Mouse (Mus musculus) heart, postnatal 0 days (tissue): ENCODE measurements around the gene Sema6d. TPM values are rescaled to one million over a fixed set of nuclear protein-coding genes. Genes with fewer than 3 reads are reported as not detected.
A peak's percentile ranks its signal among the peaks of the same experiment; 100 is the strongest.

Source experiments
- ATAC-seq: fragments of 200-750 bp; cut with Nextera tagmentation; 2 replicates; pipeline ENCODE4 v1.8.0; 2017; ENCODE audit warnings: low read depth, moderate number of reproducible peaks, moderate library complexity; ENCODE audit not compliant: insufficient read depth
- DNase-seq: peaks from one replicate; pipeline ENCODE4 v3.0.0-alpha.2; 2016; ENCODE audit warnings: low spot score
- H3K27ac ChIP-seq: fragments of 300-500 bp; sonication (generic); 2 replicates; pipeline ENCODE4 v1.5.1; 2014; ENCODE audit warnings: low read depth, mild to moderate bottlenecking
- H3K27me3 ChIP-seq: fragments of 300-500 bp; sonication (generic); 2 replicates; pipeline ENCODE4 v1.6.1; 2014; ENCODE audit warnings: low read length, mixed read lengths; ENCODE audit not compliant: control insufficient read depth, insufficient read depth
- H3K36me3 ChIP-seq: fragments of 300-500 bp; sonication (generic); replicated peaks from 2 replicates; pipeline ENCODE4 v1.6.1; 2014; ENCODE audit warnings: low read length, mixed read lengths; ENCODE audit not compliant: control insufficient read depth, insufficient read depth
- H3K4me1 ChIP-seq: fragments of 300-500 bp; sonication (generic); 2 replicates; pipeline ENCODE4 v1.6.1; 2014; ENCODE audit warnings: antibody characterized with exemption; ENCODE audit not compliant: control insufficient read depth, insufficient read depth
- H3K4me2 ChIP-seq: fragments of 300-500 bp; sonication (generic); 2 replicates; pipeline ENCODE4 v1.6.1; 2014; ENCODE audit warnings: low read depth, mild to moderate bottlenecking, low read length, moderate library complexity
- H3K4me3 ChIP-seq: fragments of 300-500 bp; sonication (generic); 2 replicates; pipeline ENCODE4 v1.5.1; 2014; ENCODE audit warnings: low read depth, low read length
- H3K9ac ChIP-seq: fragments of 300-500 bp; sonication (generic); replicated peaks from 2 replicates; pipeline ENCODE4 v1.6.1; 2014; ENCODE audit warnings: low read depth, low read length, mixed read lengths
- H3K9me3 ChIP-seq: fragments of 300-500 bp; sonication (generic); replicated peaks from 2 replicates; pipeline ENCODE4 v1.6.1; 2016; ENCODE audit warnings: low read length; ENCODE audit not compliant: control insufficient read depth
- CTCF ChIP-seq: IDR thresholded peaks from 2 replicates; pipeline ENCODE4 v1.5.1; 2016; ENCODE audit warnings: antibody characterized with exemption, control low read depth, low read depth
- EP300 ChIP-seq: IDR thresholded peaks from 2 replicates; pipeline ENCODE4 v1.6.1; 2016; ENCODE audit warnings: antibody characterized with exemption, low read depth
- WGBS: fragments of 180-500 bp; shearing (Covaris S2); extraction: QIAGEN DNeasy Blood & Tissue Kit; methylation state at CpG from one replicate; pipeline ENCODE4 v1.1.7; 2014; 5-methylcytosine and 5-hydroxymethylcytosine counted together
- polyA plus RNA-seq: library from polyadenylated mRNA; unstranded; fragments of >200 nt; fragmentation: Nextera tagmentation; extraction: Ambion mirVana; gene quantifications from 2 replicates; pipeline ENCODE4 v1.2.1, GENCODE M21; 2015
- total RNA-seq: library from RNA; depleted of rRNA; stranded (reverse); fragments of >200 nt; gene quantifications from 2 replicates; pipeline ENCODE4 v1.2.3, GENCODE M21; 2014; ENCODE audit warnings: low replicate concordance

Sema6d gene
- total and polyA plus RNA-seq, 2 experiments from 2014 or later = 8.7 to 28.8 TPM

DNA sequence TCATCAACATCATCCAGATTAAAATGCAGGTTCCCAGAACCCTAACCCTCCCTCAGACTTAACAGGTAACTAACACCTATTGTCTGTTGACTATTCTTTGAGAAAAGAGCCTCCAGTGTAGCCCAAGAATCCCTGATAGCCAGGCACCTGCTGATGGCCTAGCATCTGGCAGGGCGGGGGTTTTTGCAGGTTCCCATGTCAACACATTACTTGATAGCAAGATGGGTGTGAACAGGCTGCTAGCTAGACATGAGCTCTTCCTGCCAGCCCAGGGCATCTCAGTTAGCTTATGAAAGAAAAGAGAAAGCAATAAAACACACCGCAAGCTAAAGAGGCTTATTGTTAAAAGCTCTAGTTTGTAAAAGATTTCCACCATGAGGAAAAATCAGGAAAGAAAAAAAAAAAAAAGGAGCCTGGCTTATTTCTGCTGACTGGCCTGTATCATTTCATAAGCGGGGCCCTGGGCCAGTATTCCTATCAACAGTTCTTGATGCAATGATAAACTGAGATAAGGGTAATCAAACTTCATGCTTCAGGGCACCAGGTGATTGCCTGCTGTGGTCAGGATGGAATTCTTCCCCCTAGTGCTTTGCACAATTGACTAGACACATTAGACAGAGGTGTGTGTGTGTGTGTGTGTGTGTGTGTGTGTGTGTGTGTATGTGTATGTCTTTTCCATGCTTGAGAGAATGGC is 528.9 kb downstream of the Sema6d start:
- Histone ChIP-seq H3K4me2 (peak overlapping the region; percentile 10; the same call in 1 of the 2 replicates), H3K27me3 (no peaks in the 10 kb centered on the region), H3K9ac (no peak overlapping the region), H3K9me3 (no peaks in the 10 kb centered on the region), H3K4me3 (no peak overlapping the region), H3K27ac (peak overlapping the region; percentile 80; the same call in 1 of the 2 replicates), H3K36me3 (no peaks in the 10 kb centered on the region), H3K4me1 (peaks cover 72% of the 10 kb centered on the region)
- ATAC-seq (no peak), DNase-seq (no peak)
- TF ChIP-seq CTCF (no peak), EP300 (no peak)
- 28% methylated on average over 3 of the region's 3 CpGs for WGBS

- H3K4me1 ChIP-seq = peaks cover 56% of the 10 kb centered on the region
Measured at GRCm38 (mm10) chr2:124620470-124620869, 530.7 kb downstream of the Sema6d start.

GRCm38 (mm10) chr2:124621972-124622621 is 532.3 kb downstream of the Sema6d start:
- WGBS = 65% methylated on average over 6 of the region's 6 CpGs
- no peak overlapping the region for H3K27ac ChIP-seq
- no peaks in the 10 kb centered on the region for H3K27me3 ChIP-seq
- no peak overlapping the region for H3K4me3 ChIP-seq
- no peak overlapping the region for H3K4me2 ChIP-seq
- H3K4me1 ChIP-seq = peaks cover 57% of the 10 kb centered on the region
- no peak overlapping the region for H3K9ac ChIP-seq
- ATAC-seq = no peak
- no peak for TF ChIP-seq EP300
- TF ChIP-seq CTCF = no peak
- no peaks in the 10 kb centered on the region for H3K36me3 ChIP-seq
- no peaks in the 10 kb centered on the region for H3K9me3 ChIP-seq
- DNase-seq = no peak

More at GRCm38 (mm10) chr2:124620470-124620869, 530.7 kb downstream of the Sema6d start:
- Histone ChIP-seq H3K4me3 (no peak overlapping the region), H3K27ac (no peak overlapping the region), H3K27me3 (no peaks in the 10 kb centered on the region), H3K9ac (no peak overlapping the region), H3K4me2 (no peak overlapping the region), H3K9me3 (no peaks in the 10 kb centered on the region), H3K36me3 (no peaks in the 10 kb centered on the region)
- WGBS = 35% methylated on average over 6 of the region's 6 CpGs
- no peak for TF ChIP-seq CTCF
- no peak for TF ChIP-seq EP300
- DNase-seq (no peak), ATAC-seq (no peak)

DNA sequence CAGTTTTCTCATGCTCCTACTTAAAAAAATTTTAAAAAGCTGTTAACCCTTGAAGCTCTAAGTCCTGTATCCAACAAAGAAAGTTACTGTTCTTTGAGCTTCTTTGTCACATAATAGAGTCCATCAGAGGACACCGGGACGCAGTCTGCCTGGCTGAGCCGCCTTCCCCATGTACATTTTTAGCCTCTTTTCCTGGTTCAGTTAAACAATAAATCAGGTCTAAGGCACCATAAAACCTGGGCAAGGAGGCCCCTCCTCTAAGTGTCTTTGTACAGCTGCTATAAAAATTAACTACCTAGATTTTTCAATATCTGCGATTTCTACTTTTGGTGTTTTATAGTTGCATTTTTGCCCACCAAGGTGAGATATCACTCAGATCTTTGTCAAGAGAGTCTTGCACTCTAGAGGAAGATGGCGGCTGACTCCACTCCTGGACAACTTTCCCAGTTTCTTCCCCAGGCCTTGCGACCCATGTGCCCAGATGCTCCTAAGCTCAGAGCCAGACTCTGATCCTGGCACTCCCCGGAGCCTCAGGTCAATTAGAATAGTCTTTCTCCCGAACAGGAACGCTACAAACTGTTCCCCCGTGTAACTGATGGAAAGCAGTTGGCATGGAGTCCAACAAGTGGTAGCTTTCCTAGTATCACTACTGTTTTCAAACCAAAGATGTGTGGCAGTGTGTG is 534.6 kb downstream of the Sema6d start:
- no peak for ATAC-seq

GRCm38 (mm10) chr2:124626425-124626824 is 536.7 kb downstream of the Sema6d start:
- Histone ChIP-seq H3K9ac (no peak overlapping the region), H3K4me3 (no peak overlapping the region), H3K27ac (no peak overlapping the region), H3K4me1 (peaks cover 29% of the 10 kb centered on the region), H3K9me3 (no peaks in the 10 kb centered on the region), H3K4me2 (no peak overlapping the region), H3K36me3 (no peaks in the 10 kb centered on the region), H3K27me3 (no peaks in the 10 kb centered on the region)
- ATAC-seq (no peak), DNase-seq (no peak)
- TF ChIP-seq CTCF (no peak), EP300 (no peak)
- WGBS = 48% methylated on average over 7 of the region's 7 CpGs

More for the DNA sequence above, 534.6 kb downstream of the Sema6d start:
- Histone ChIP-seq H3K4me3 (no peak overlapping the region), H3K9ac (no peak overlapping the region), H3K27me3 (no peaks in the 10 kb centered on the region), H3K27ac (no peak overlapping the region), H3K36me3 (no peaks in the 10 kb centered on the region), H3K4me2 (no peak overlapping the region), H3K4me1 (peaks cover 48% of the 10 kb centered on the region), H3K9me3 (no peaks in the 10 kb centered on the region)
- DNase-seq = no peak
- TF ChIP-seq CTCF (no peak), EP300 (no peak)
- WGBS = 88% methylated on average over 10 of the region's 10 CpGs
